Mouse (Mus musculus) lung, postnatal 0 days (tissue): Measurements from ENCODE around the gene Cxcl15. TPM values are rescaled to one million over a fixed set of nuclear protein-coding genes. Genes with fewer than 3 reads are reported as not detected.
A peak's percentile ranks its signal among the peaks of the same experiment; 100 is the strongest.

Source experiments
- ATAC-seq: fragments of 200-750 bp; cut with Nextera tagmentation; 2 replicates; pipeline ENCODE4 v1.8.0; 2017; ENCODE audit warnings: moderate library complexity
- DNase-seq: peaks from one replicate; pipeline ENCODE4 v3.0.0-alpha.2; 2016; ENCODE audit warnings: low spot score
- H3K27ac ChIP-seq: fragments of 300-500 bp; sonication (generic); 2 replicates; pipeline ENCODE4 v1.5.1; 2014; ENCODE audit warnings: antibody characterized with exemption, mild to moderate bottlenecking, low read length, mixed read lengths
- H3K27me3 ChIP-seq: fragments of 300-500 bp; sonication (generic); replicated peaks from 2 replicates; pipeline ENCODE4 v1.6.1; 2014; ENCODE audit warnings: low read length, mixed read lengths; ENCODE audit not compliant: insufficient read depth
- H3K36me3 ChIP-seq: fragments of 300-500 bp; sonication (generic); 2 replicates; pipeline ENCODE4 v1.6.1; 2014; ENCODE audit warnings: low read length, mixed read lengths; ENCODE audit not compliant: insufficient read depth
- H3K4me1 ChIP-seq: fragments of 300-500 bp; sonication (generic); 2 replicates; pipeline ENCODE4 v1.6.1; 2014; ENCODE audit warnings: antibody characterized with exemption, low read depth, low read length, mixed read lengths; ENCODE audit not compliant: insufficient read depth
- H3K4me2 ChIP-seq: fragments of 300-500 bp; sonication (generic); replicated peaks from 2 replicates; pipeline ENCODE4 v1.6.1; 2014; ENCODE audit warnings: low read depth, mild to moderate bottlenecking, low read length, moderate library complexity, mixed read lengths
- H3K4me3 ChIP-seq: fragments of 300-500 bp; sonication (generic); 2 replicates; pipeline ENCODE4 v1.5.1; 2014; ENCODE audit warnings: low read depth, low read length
- H3K9ac ChIP-seq: fragments of 300-500 bp; sonication (generic); replicated peaks from 2 replicates; pipeline ENCODE4 v1.6.1; 2014; ENCODE audit warnings: low read depth, mild to moderate bottlenecking
- H3K9me3 ChIP-seq: fragments of 300-500 bp; sonication (generic); 2 replicates; pipeline ENCODE4 v1.6.1; 2016; ENCODE audit warnings: low read length, mixed read lengths
- CTCF ChIP-seq: IDR thresholded peaks from 2 replicates; pipeline ENCODE4 v1.5.1; 2016; ENCODE audit warnings: antibody characterized with exemption, mild to moderate bottlenecking
- EP300 ChIP-seq: IDR thresholded peaks from 2 replicates; pipeline ENCODE4 v1.6.1; 2016; ENCODE audit warnings: antibody characterized with exemption, mild to moderate bottlenecking, control low read depth
- WGBS: fragments of 180-500 bp; shearing (Covaris S2); extraction: QIAGEN DNeasy Blood & Tissue Kit; methylation state at CpG from one replicate; pipeline ENCODE4 v1.1.7; 2014; 5-methylcytosine and 5-hydroxymethylcytosine counted together
- polyA plus RNA-seq: library from polyadenylated mRNA; unstranded; fragments of >200 nt; fragmentation: Nextera tagmentation; extraction: Ambion mirVana; gene quantifications from 2 replicates; pipeline ENCODE4 v1.2.1, GENCODE M21; 2015

Cxcl15 gene
- polyA plus RNA-seq, 1 experiment from 2014 or later: 546 TPM

DNA sequence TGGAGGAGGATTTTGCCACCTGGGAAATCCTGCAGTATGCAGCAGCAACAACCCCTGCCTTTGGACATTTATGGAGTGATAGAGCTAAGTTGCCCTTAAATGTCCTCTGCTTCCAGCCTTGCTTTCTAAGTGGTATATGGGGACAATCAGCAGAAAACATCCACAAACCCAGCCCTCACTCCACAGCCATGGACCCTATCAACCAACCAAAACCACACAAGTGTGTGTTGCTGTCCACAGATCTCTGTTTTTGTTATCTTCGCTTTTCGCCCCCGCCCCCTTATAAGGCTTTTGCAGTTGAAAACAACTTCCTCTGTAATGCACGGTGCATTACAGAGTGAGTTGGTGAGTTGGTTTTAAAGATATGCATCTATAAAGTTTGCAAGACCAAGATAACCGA, 18.8 kb upstream of the Cxcl15 start:
- DNase-seq: no peak
- 82% methylated on average over 5 of the region's 5 CpGs for WGBS
- no peak overlapping the region for H3K9ac ChIP-seq
- H3K27me3 ChIP-seq: no peaks in the 10 kb centered on the region
- H3K4me1 ChIP-seq: no peaks in the 10 kb centered on the region
- no peak overlapping the region for H3K4me3 ChIP-seq
- TF ChIP-seq CTCF: no peak
- TF ChIP-seq EP300: no peak
- ATAC-seq: no peak
- no peak overlapping the region for H3K27ac ChIP-seq
- H3K36me3 ChIP-seq: no peaks in the 10 kb centered on the region
- no peaks in the 10 kb centered on the region for H3K9me3 ChIP-seq
- H3K4me2 ChIP-seq: no peak overlapping the region

DNA sequence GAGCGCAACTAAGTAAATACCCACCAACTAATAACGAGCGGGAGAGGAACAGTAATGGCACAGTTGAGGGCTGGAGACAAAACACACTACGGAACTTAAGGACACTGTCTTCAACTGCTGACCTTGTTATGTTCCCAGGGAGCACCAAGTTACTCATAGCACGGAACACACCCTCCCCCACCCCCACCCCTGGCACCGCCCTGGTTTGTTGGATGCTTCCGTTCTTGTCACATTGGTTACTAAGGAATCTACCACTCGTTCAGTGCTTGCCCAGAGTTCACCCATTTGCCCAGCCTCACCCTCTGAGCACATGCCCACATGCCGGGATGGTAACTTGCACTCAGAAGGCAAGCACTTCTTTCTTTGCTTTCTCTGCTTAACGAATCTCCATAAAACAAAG, 16.7 kb upstream of the Cxcl15 start:
- no peak for DNase-seq
- Histone ChIP-seq H3K27ac (no peak overlapping the region), H3K4me3 (no peak overlapping the region), H3K27me3 (no peaks in the 10 kb centered on the region), H3K9me3 (no peaks in the 10 kb centered on the region), H3K4me1 (no peaks in the 10 kb centered on the region), H3K36me3 (no peaks in the 10 kb centered on the region), H3K9ac (no peak overlapping the region), H3K4me2 (no peak overlapping the region)
- WGBS: 79% methylated on average over 10 of the region's 10 CpGs
- no peak for ATAC-seq
- TF ChIP-seq EP300 (no peak), CTCF (no peak)

DNA sequence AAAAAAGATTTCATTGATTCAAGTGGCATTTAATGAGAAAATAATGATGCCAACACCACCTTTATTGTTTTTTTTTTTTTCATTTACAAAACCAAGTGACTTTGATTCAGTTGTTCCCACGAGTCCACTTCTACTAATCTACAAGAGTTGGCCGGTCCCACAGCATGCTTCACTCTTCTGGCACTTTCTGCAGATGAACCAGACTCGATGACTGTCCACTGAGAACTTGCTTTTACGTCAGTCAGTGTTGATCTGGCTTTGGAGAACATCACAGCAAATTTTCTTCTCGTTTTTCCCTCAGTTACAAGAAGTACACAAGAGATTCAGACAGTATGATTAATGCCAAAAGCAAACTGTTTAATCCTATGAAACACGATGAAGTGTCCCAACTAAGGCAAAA, 15.5 kb upstream of the Cxcl15 start:
- Histone ChIP-seq H3K27ac (no peak overlapping the region), H3K4me1 (no peaks in the 10 kb centered on the region), H3K9me3 (no peaks in the 10 kb centered on the region), H3K9ac (no peak overlapping the region), H3K27me3 (no peaks in the 10 kb centered on the region), H3K4me2 (no peak overlapping the region), H3K36me3 (no peaks in the 10 kb centered on the region), H3K4me3 (no peak overlapping the region)
- WGBS: 63% methylated on average over 6 of the region's 6 CpGs
- DNase-seq: no peak
- no peak for TF ChIP-seq EP300
- TF ChIP-seq CTCF: no peak
- no peak for ATAC-seq

DNA sequence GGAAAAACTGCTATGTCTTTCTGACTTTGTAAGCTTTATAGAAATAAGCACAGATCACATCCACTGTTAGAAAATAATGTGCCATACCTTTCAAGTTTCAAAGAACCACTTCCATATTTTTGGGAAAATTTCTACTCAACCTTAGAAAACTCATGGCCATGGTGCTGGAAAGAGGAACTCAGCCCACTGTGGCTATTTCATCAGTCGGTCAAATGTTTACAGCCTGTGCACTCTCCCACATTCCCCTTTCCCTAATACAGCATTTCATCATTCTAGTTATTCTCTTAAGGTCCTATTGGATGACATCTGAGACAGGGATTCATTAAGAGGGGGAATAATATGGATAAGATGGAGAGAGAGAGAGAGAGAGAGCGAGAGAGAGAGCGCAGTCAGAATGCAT, 10.6 kb upstream of the Cxcl15 start:
- Histone ChIP-seq H3K36me3 (no peaks in the 10 kb centered on the region), H3K4me2 (no peak overlapping the region)
- 74% methylated on average over 3 of the region's 3 CpGs for WGBS

DNA sequence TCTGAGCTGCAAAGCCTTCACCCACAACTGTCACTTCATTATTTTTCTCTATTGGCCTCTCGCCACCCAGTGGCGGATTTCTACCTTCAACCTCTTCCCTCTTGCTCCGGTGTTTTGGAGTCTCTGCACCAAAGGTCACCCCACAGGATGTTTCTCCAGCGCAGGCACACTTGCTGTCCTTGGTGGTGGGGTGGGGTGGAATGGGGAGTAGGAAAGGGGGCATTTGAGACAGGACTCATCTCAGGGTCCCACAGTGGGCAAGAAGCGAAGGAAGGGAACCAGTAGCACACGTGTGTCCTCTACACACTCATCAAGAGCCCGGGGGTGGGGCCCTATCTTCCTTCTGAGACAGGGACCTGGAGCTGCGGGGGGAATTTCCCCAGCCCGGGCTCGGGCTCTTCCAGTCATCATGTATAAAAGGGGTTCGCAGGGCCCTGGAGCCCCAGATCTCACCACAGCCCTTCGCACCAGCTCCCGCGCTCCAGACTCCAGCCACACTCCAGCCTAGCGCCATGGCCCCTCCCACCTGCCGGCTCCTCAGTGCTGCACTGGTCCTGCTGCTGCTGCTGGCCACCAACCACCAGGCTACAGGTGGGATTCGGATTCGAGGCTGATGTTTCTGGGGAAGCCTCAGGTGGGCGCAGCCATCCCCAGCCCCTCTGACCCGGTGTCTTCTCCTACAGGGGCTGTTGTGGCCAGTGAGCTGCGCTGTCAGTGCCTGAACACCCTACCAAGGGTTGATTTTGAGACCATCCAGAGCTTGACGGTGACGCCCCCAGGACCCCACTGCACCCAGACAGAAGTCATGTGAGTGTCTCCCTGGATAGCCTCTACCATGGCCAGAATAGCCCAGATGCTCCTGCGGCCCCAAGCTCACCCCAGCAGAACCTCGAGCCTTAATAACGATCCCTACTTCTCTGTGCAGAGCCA, 8.4 kb upstream of the Cxcl15 start, which contains the start of gene Cxcl3:
TSS of gene Cxcl3 (plus strand) at position 445 of the 930 bp plus-strand sequence.
- Histone ChIP-seq H3K4me1 (peaks cover 9% of the 10 kb centered on the region), H3K4me2 (peak within 1 kb of the TSS; percentile 53), H3K9me3 (no peaks in the 10 kb centered on the region), H3K27ac (no peak within 1 kb of the TSS), H3K27me3 (no peaks in the 10 kb centered on the region), H3K36me3 (no peaks in the 10 kb centered on the region), H3K4me3 (peak within 1 kb of the TSS; percentile 31), H3K9ac (no peak within 1 kb of the TSS)
- TF ChIP-seq CTCF (peak; percentile 60), EP300 (no peak)
- peak; percentile 53 for ATAC-seq
- peak; percentile 56 for DNase-seq
- WGBS: 16% methylated on average over 24 of the region's 26 CpGs

More for the DNA sequence above, 10.6 kb upstream of the Cxcl15 start:
- H3K9ac ChIP-seq: no peak overlapping the region
- DNase-seq (no peak), ATAC-seq (no peak)
- H3K9me3 ChIP-seq: no peaks in the 10 kb centered on the region
- no peaks in the 10 kb centered on the region for H3K27me3 ChIP-seq
- H3K27ac ChIP-seq: no peak overlapping the region
- H3K4me3 ChIP-seq: no peak overlapping the region
- H3K4me1 ChIP-seq: peaks cover 3% of the 10 kb centered on the region; the same call in 1 of the 2 replicates
- TF ChIP-seq CTCF: no peak
- no peak for TF ChIP-seq EP300

DNA sequence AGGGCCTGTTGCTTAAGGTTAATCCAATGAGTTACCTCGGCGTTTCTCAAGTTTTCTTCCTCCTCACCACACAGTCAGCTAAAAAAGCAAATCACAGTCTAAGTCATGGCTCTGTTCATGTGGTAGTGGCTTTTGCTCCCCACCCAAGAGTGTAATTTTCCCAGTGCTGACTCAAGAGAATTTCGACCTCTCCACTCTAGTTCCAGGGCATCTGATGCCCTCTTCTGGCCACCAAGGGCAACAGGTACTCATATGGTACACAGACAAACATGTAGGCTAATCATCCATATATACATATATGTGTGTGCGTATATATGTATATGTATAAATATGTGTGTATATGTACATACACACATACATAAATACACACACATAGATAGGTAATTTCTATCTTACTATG, 6.2 kb upstream of the Cxcl15 start:
- ATAC-seq (no peak), DNase-seq (no peak)
- H3K9ac ChIP-seq: no peak overlapping the region
- no peak overlapping the region for H3K27ac ChIP-seq
- no peak overlapping the region for H3K4me2 ChIP-seq
- H3K9me3 ChIP-seq: no peaks in the 10 kb centered on the region
- H3K4me1 ChIP-seq: peaks cover 9% of the 10 kb centered on the region
- WGBS: 71% methylated on average over 4 of the region's 4 CpGs
- H3K27me3 ChIP-seq: no peaks in the 10 kb centered on the region
- H3K4me3 ChIP-seq: no peak overlapping the region
- H3K36me3 ChIP-seq: no peaks in the 10 kb centered on the region
- TF ChIP-seq CTCF: peak; percentile 56
- no peak for TF ChIP-seq EP300
